Mouse (Mus musculus) heart, postnatal 0 days (tissue): ENCODE measurements around the gene Gm9780. TPM values are rescaled to one million over a fixed set of nuclear protein-coding genes. Genes with fewer than 3 reads are reported as not detected.
"Not testable (repeated sequence)": the region's sequence is repeated elsewhere in the genome, so short reads cannot be mapped to it uniquely, and the experiment has no call there.

Experiments
- ATAC-seq: fragments of 200-750 bp; cut with Nextera tagmentation; 2 replicates; pipeline ENCODE4 v1.8.0; 2017; ENCODE audit warnings: low read depth, moderate number of reproducible peaks, moderate library complexity; ENCODE audit not compliant: insufficient read depth
- DNase-seq: peaks from one replicate; pipeline ENCODE4 v3.0.0-alpha.2; 2016; ENCODE audit warnings: low spot score
- H3K27ac ChIP-seq: fragments of 300-500 bp; sonication (generic); 2 replicates; pipeline ENCODE4 v1.5.1; 2014; ENCODE audit warnings: low read depth, mild to moderate bottlenecking
- H3K27me3 ChIP-seq: fragments of 300-500 bp; sonication (generic); 2 replicates; pipeline ENCODE4 v1.6.1; 2014; ENCODE audit warnings: low read length, mixed read lengths; ENCODE audit not compliant: control insufficient read depth, insufficient read depth
- H3K36me3 ChIP-seq: fragments of 300-500 bp; sonication (generic); replicated peaks from 2 replicates; pipeline ENCODE4 v1.6.1; 2014; ENCODE audit warnings: low read length, mixed read lengths; ENCODE audit not compliant: control insufficient read depth, insufficient read depth
- H3K4me1 ChIP-seq: fragments of 300-500 bp; sonication (generic); 2 replicates; pipeline ENCODE4 v1.6.1; 2014; ENCODE audit warnings: antibody characterized with exemption; ENCODE audit not compliant: control insufficient read depth, insufficient read depth
- H3K4me2 ChIP-seq: fragments of 300-500 bp; sonication (generic); 2 replicates; pipeline ENCODE4 v1.6.1; 2014; ENCODE audit warnings: low read depth, mild to moderate bottlenecking, low read length, moderate library complexity
- H3K4me3 ChIP-seq: fragments of 300-500 bp; sonication (generic); 2 replicates; pipeline ENCODE4 v1.5.1; 2014; ENCODE audit warnings: low read depth, low read length
- H3K9ac ChIP-seq: fragments of 300-500 bp; sonication (generic); replicated peaks from 2 replicates; pipeline ENCODE4 v1.6.1; 2014; ENCODE audit warnings: low read depth, low read length, mixed read lengths
- H3K9me3 ChIP-seq: fragments of 300-500 bp; sonication (generic); replicated peaks from 2 replicates; pipeline ENCODE4 v1.6.1; 2016; ENCODE audit warnings: low read length; ENCODE audit not compliant: control insufficient read depth
- WGBS: fragments of 180-500 bp; shearing (Covaris S2); extraction: QIAGEN DNeasy Blood & Tissue Kit; methylation state at CpG from one replicate; pipeline ENCODE4 v1.1.7; 2014; 5-methylcytosine and 5-hydroxymethylcytosine counted together
- polyA plus RNA-seq: library from polyadenylated mRNA; unstranded; fragments of >200 nt; fragmentation: Nextera tagmentation; extraction: Ambion mirVana; gene quantifications from 2 replicates; pipeline ENCODE4 v1.2.1, GENCODE M21; 2015
- total RNA-seq: library from RNA; depleted of rRNA; stranded (reverse); fragments of >200 nt; gene quantifications from 2 replicates; pipeline ENCODE4 v1.2.3, GENCODE M21; 2014; ENCODE audit warnings: low replicate concordance; rRNA removed

Gm9780 gene
- total and polyA plus RNA-seq, 2 experiments from 2014 or later, result 24.3 to 106 TPM

DNA sequence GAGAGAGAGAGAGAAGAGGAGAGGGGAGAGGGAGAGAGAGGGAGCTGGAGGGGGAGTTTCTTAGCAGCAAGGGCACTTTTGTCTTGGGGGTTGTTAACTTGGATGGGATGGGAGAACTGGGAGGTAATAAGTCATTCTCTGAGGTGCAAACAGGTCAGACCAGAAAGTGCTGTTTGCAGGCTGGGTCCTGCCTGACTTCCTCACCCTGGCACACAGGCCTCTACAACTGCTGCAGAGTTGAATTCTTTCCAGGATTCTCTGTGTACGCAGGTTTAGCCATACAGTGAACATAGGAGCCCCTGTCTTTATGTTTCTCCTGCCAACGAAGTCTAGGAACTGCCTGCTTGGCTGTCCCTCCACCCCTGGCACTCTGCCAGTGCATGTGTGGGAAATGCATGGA, 35.0 kb downstream of the Gm9780 start:
- DNase-seq, H3K36me3 ChIP-seq, H3K4me2 ChIP-seq, H3K4me1 ChIP-seq, ATAC-seq, H3K9me3 ChIP-seq, H3K27ac ChIP-seq, H3K27me3 ChIP-seq, H3K9ac ChIP-seq, H3K4me3 ChIP-seq: not testable (repeated sequence)
- no CpG with 5 or more reads among the region's 2 CpGs for WGBS

DNA sequence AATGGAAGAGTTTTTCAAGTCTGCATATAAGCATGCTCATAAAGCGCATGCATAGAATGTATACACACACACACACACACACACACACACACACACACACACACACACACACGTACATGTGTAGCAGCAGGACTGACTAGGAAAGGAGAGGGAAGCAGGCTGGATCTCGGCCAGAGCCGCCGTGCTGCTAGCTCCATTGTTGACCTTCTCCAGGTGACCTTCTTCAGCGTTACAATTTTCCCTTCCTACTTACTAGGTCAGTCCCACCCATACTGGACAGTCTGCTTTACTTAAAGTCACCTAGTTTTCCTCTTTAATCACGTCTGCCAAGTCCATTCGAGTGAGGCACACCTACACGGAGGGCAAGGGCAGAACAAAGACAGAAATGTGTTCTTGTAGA, 60.6 kb downstream of the Gm9780 start:
- not testable (repeated sequence) for H3K27ac ChIP-seq, H3K9ac ChIP-seq, H3K27me3 ChIP-seq, H3K4me1 ChIP-seq, H3K4me2 ChIP-seq, H3K4me3 ChIP-seq, H3K9me3 ChIP-seq, H3K36me3 ChIP-seq
- 35% methylated on average over 6 of the region's 9 CpGs for WGBS
- ATAC-seq (peak; percentile 49; the same call in 1 of the 2 replicates), DNase-seq (peak; percentile 8)

DNA sequence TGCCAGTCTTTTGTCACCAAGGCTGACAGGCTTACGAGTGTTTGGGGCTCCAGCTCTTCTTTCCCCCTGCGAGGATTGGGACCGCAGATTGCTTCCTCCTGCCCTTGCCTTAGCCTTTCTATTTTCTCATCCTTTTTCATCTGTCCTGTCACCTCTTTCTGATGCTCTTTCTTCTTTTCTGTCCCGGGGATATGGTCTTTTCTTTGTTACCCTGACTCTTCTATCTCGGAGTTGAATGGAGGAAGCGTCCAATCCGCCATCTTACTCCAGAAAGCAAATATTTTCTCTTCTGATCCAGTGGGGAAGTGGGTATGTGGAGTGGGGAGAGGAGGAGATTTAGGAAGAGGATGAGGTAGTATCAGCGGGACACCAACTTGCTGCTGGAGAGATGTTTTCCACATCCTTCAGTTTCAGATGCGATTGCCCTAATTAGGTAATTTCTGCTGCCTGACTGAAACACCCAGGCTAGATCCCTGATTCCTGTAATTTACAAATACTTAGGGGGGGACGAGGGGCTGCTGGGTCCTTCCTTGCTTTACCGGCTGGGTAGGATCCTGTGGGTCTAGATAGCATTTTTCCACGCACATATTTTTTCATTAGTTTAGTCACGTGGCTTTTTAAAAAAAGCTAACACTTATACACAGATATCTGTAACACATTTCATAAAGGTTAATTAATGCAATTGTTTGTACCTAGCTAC, 63.1 kb downstream of the Gm9780 start:
- Histone ChIP-seq H3K4me2 (peak overlapping the region; percentile 45), H3K27ac (peak overlapping the region; percentile 70), H3K4me3 (peak overlapping the region; percentile 24; the same call in 1 of the 2 replicates)
- not testable (repeated sequence) for H3K9me3 ChIP-seq, H3K27me3 ChIP-seq, DNase-seq, H3K36me3 ChIP-seq, H3K9ac ChIP-seq, H3K4me1 ChIP-seq
- ATAC-seq, result 0 out of 2 replicates have a peak, but pooled peaks have one; percentile 20
- 0% methylated on average over 6 of the region's 13 CpGs for WGBS

DNA sequence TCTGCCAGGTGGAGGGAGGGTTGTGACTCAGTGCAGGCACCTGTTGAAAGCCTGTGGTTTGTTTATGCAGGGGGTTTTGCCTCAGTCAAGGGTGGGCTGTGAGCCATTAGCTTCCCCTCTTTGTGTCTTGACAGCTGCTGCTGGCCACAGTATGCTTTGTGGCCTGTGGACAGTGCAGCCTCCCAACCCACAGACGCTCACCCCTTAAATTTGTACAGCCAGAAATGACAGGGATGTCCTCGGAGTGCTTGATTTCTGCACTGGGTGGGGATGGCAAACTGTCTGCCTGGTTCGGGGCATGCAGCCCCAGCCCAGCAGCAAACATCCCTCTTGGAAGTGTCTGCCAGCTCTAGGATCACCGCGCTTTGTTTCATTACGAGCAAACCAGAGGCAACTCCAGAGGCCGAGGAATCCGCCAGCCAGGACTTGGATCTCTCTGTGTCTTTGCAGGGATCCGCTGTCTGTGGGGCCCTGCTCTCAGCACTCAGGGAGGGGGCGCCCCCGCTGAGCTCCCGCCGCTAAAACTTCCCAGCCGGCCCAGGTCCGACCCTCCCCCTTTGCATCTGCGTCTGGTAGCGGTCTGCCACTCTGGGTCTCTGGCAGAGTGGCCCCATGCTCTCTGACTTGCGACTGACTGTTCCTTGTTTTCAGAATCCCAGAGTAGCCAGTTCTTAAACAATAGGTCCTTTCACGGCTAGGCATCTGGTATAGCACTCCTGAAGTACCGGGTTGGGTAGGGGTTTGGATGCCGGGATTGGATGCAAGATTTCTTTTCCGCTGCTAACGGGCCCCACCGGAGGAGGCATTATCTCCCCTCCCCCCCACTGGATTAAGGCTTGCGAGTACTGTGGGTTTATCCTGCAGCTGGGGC, 63.9 kb downstream of the Gm9780 start, which contains the start of gene Duxbl1:
TSS of gene Duxbl1 (plus strand) at position 207 of the 871 bp plus-strand sequence.
- not testable (repeated sequence) for H3K4me1 ChIP-seq, H3K9me3 ChIP-seq, H3K27me3 ChIP-seq, H3K36me3 ChIP-seq, H3K9ac ChIP-seq, DNase-seq
- Histone ChIP-seq H3K27ac (peak within 1 kb of the TSS; percentile 70), H3K4me2 (peak within 1 kb of the TSS; percentile 45), H3K4me3 (peak within 1 kb of the TSS; percentile 24; the same call in 1 of the 2 replicates)
- WGBS, result no CpG with 5 or more reads among the region's 25 CpGs
- ATAC-seq, result peak; percentile 77

Other genes starting within 250 kb of the Gm9780 start
- 21.1 and 46.2 TPM in 2 replicates for gene Anxa11, start 200.6 kb downstream of the Gm9780 start, total RNA-seq
- 34.9 and 36.8 TPM in 2 replicates for gene Anxa11, start 200.6 kb downstream of the Gm9780 start, polyA plus RNA-seq
- not detected in 2 replicates for gene Plac9a, start 139.6 kb downstream of the Gm9780 start, total RNA-seq
- gene Plac9a, start 139.6 kb downstream of the Gm9780 start, polyA plus RNA-seq, result 0.31 and 2.3 TPM in 2 replicates
- 8.8 TPM in 1 of 2 replicates, not detected in the other for gene Tmem254a, start 115.0 kb downstream of the Gm9780 start, total RNA-seq
- 1.6 and 2.3 TPM in 2 replicates for gene Tmem254a, start 115.0 kb downstream of the Gm9780 start, polyA plus RNA-seq
- gene Cphx1, start 104.4 kb downstream of the Gm9780 start, total RNA-seq, result not detected in 2 replicates
- gene Cphx1, start 104.4 kb downstream of the Gm9780 start, polyA plus RNA-seq, result 0.10 TPM in 1 of 2 replicates, not detected in the other
- 0.46 and 2.4 TPM in 2 replicates for gene Duxbl1, start 64.1 kb downstream of the Gm9780 start, total RNA-seq
- 0.23 and 0.26 TPM in 2 replicates for gene Duxbl1, start 64.1 kb downstream of the Gm9780 start, polyA plus RNA-seq
- 9.0 and 18.0 TPM in 2 replicates for gene Tmem254c, start 24.6 kb upstream of the Gm9780 start, total RNA-seq
- 17.5 and 18.1 TPM in 2 replicates for gene Tmem254c, start 24.6 kb upstream of the Gm9780 start, polyA plus RNA-seq
- not detected in 2 replicates for gene Cphx2, start 38.8 kb upstream of the Gm9780 start, total RNA-seq
- not detected in 2 replicates for gene Cphx2, start 38.8 kb upstream of the Gm9780 start, polyA plus RNA-seq
- gene Cphx3, start 39.6 kb upstream of the Gm9780 start, total RNA-seq, result not detected in 2 replicates
- not detected in 2 replicates for gene Cphx3, start 39.6 kb upstream of the Gm9780 start, polyA plus RNA-seq
- 0.23 and 0.81 TPM in 2 replicates for gene Duxbl2, start 75.6 kb upstream of the Gm9780 start, total RNA-seq
- not detected in 2 replicates for gene Duxbl2, start 75.6 kb upstream of the Gm9780 start, polyA plus RNA-seq
- 7.0 and 26.5 TPM in 2 replicates for gene Plac9b, start 139.8 kb upstream of the Gm9780 start, total RNA-seq
- gene Plac9b, start 139.8 kb upstream of the Gm9780 start, polyA plus RNA-seq, result 28.7 and 34.6 TPM in 2 replicates
- 5.1 and 29.2 TPM in 2 replicates for gene Tmem254b, start 164.3 kb upstream of the Gm9780 start, total RNA-seq
- gene Tmem254b, start 164.3 kb upstream of the Gm9780 start, polyA plus RNA-seq, result 14.6 and 16.2 TPM in 2 replicates
- gene Duxbl3, start 215.3 kb upstream of the Gm9780 start, total RNA-seq, result 0.23 TPM in 1 of 2 replicates, not detected in the other
- 0.55 and 0.70 TPM in 2 replicates for gene Duxbl3, start 215.3 kb upstream of the Gm9780 start, polyA plus RNA-seq